Mouse (Mus musculus) urinary bladder, postnatal 10 days (tissue): ENCODE data around the gene Foxf1.

Source experiments
- DNase-seq: peaks from one replicate; pipeline ENCODE4 v3.0.0; 2022; ENCODE audit warnings: low spot score

The Foxf1 gene

DNA sequence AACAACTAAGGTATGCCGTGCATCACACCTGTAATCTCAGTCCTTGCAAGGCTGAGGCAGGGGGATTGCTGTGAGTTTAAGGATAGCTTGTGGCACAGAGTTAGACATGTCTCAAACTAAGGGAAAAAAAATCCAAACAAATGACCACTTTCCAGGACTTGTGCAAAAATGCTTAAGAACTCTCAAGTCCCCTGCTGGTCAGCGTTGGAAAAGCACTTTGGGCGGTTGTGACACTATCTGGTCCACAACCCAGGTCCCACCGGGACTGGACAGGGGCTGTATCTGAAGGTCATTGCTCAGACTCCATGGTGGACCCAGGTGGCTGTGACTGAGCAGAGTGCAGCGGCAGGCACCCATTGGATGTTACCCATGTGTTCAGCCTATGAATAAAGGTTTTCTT, 46.3 kb downstream of the Foxf1 start:
- no peak for DNase-seq

DNA sequence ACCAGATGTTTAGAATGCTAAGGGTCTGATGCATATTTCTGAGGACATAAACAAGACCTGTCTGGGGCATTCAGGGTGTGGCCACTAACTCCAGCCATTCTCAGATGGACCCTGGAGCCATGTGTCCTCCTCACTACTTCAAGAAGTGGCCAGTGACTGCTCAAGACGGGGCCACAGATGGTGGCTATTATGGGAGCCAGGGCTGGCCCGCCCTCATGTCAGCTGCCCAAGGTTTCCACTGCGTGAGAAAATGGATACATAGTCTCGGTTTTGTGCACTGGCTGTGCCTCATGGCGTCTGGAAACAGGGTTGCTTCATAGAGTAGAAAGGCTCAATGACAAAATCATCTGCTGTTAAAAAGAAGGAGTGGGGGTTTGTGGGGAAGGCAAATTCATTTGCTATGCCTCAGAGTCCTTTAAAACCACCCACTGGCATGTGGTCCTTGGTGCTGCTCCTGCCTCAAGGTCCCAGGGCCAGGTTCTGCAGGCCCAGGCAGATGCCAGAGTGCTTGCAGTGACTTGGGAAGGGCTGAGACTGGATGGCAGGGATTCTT, 48.9 kb downstream of the Foxf1 start:
- DNase-seq = no peak

DNA sequence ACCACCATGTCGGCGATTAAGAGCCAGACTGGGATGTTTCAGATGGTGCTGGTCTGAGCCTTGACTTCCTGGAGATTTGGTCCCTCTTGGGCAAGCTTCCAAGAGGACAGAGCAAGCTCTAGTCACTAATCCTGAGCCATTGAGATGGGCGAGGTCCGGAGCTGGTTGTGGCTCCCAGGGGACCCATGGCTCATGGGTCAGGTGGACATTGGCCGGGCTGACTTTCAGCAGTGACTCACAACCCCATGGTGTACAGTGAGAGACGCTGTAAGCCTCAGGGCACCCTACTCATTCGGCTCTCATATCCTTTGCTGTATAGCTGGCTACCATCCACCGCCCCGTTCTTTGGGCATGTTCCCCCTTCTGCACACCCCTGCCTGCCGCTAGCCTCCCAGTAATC, 49.9 kb downstream of the Foxf1 start:
- DNase-seq = no peak

DNA sequence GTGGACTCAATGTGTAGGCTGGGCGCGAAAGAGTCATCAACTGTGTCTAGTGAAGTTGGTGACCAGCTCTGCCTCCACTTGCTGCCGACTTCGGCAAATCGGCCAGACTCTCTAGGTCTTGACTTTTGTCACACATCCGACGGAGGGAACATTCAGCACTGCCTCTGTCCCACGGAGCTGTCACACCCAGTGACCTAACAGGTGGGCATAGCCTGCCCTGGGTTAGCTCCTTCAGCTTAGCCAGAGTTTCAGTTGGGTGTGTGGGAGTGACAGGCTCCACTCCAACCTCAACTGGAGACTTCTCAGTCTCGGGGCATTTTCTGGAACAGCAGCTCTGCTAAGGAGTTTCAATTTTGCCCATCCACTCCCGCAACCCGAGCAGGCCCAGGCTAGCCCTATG, 50.3 kb downstream of the Foxf1 start:
- DNase-seq = no peak

DNA sequence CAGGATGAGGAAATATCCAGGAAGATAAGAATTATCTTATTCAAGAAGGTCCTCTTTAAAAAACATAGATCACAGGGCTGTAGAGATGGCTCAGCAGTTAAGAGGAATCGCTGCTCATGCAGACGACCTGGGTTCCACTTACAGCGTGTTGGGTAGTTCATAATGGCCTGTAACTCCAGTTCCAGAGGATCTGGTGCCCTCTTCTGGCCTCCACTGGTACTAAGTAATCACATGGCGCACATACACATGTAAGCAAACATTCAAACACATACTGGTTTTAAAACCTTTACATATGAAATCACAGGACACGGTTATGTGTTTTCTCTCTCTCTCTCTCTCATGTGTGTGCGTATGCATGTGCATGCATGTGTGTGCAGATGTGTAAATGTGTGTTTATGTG, 52.7 kb downstream of the Foxf1 start:
- no peak for DNase-seq
